Mouse (Mus musculus) heart, embryonic 10.5 days (tissue): ENCODE data around the gene Lpcat1. TPM values are rescaled to one million over a fixed set of nuclear protein-coding genes. Genes with fewer than 3 reads are reported as not detected.
A peak's percentile ranks its signal among the peaks of the same experiment; 100 is the strongest.

ENCODE experiments used
- DNase-seq: peaks from one replicate; pipeline ENCODE4 v3.0.0-alpha.2; 2017; ENCODE audit warnings: low spot score
- H3K27ac ChIP-seq: fragments of 300-500 bp; sonication (generic); 2 replicates; pipeline ENCODE4 v1.5.1; 2016; ENCODE audit warnings: mild to moderate bottlenecking
- H3K27me3 ChIP-seq: fragments of 300-500 bp; sonication (generic); 2 replicates; pipeline ENCODE4 v1.6.1; 2016; ENCODE audit warnings: mild to moderate bottlenecking; ENCODE audit not compliant: poor library complexity, insufficient read depth, severe bottlenecking
- H3K36me3 ChIP-seq: fragments of 300-500 bp; sonication (generic); 2 replicates; pipeline ENCODE4 v1.6.1; 2016; ENCODE audit warnings: mild to moderate bottlenecking, moderate library complexity
- H3K4me1 ChIP-seq: fragments of 300-500 bp; sonication (generic); 2 replicates; pipeline ENCODE4 v1.6.1; 2016; ENCODE audit warnings: mild to moderate bottlenecking
- H3K4me3 ChIP-seq: fragments of 300-500 bp; sonication (generic); 2 replicates; pipeline ENCODE4 v1.5.1; 2016; ENCODE audit warnings: mild to moderate bottlenecking, moderate library complexity
- H3K9me3 ChIP-seq: fragments of 300-500 bp; sonication (generic); 2 replicates; pipeline ENCODE4 v1.6.1; 2016; ENCODE audit warnings: mild to moderate bottlenecking, moderate library complexity
- WGBS: fragments of 180-500 bp; shearing (Covaris S2); methylation state at CpG from one replicate; pipeline ENCODE4 v1.1.7; 2016; 5-methylcytosine and 5-hydroxymethylcytosine counted together
- polyA plus RNA-seq: library from polyadenylated mRNA; unstranded; fragments of >200 nt; fragmentation: Nextera tagmentation; extraction: Ambion mirVana; gene quantifications from 2 replicates; pipeline ENCODE4 v1.2.1, GENCODE M21; 2016

Lpcat1 gene
- polyA plus RNA-seq, 1 experiment from 2014 or later: 39.6 TPM

GRCm38 (mm10) chr13:73453503-73454217 is 13.3 kb upstream of the Lpcat1 start:
- no peak overlapping the region for H3K27ac ChIP-seq
- H3K4me1 ChIP-seq: no peaks in the 10 kb centered on the region
- no peak overlapping the region for H3K4me3 ChIP-seq
- no peaks in the 10 kb centered on the region for H3K9me3 ChIP-seq
- peaks cover 4% of the 10 kb centered on the region; the same call in 1 of the 2 replicates for H3K27me3 ChIP-seq
- 71% methylated on average over 3 of the region's 3 CpGs for WGBS
- no peaks in the 10 kb centered on the region for H3K36me3 ChIP-seq
- no peak for DNase-seq

- no peak for DNase-seq
- no peaks in the 10 kb centered on the region for H3K4me1 ChIP-seq
- H3K9me3 ChIP-seq: no peaks in the 10 kb centered on the region
- H3K27ac ChIP-seq: no peak overlapping the region
- no peaks in the 10 kb centered on the region for H3K27me3 ChIP-seq
- WGBS: 72% methylated on average over 3 of the region's 3 CpGs
- no peak overlapping the region for H3K4me3 ChIP-seq
- no peaks in the 10 kb centered on the region for H3K36me3 ChIP-seq
These were observed 11.7 kb upstream of the Lpcat1 start for GRCm38 (mm10) chr13:73455328-73455727.

- no peaks in the 10 kb centered on the region for H3K9me3 ChIP-seq
- DNase-seq: no peak
- H3K4me1 ChIP-seq: no peaks in the 10 kb centered on the region
- no peaks in the 10 kb centered on the region for H3K27me3 ChIP-seq
- no peaks in the 10 kb centered on the region for H3K36me3 ChIP-seq
- H3K4me3 ChIP-seq: no peak overlapping the region
- WGBS: 82% methylated on average over 4 of the region's 4 CpGs
- H3K27ac ChIP-seq: no peak overlapping the region
These were observed 9.7 kb upstream of the Lpcat1 start for GRCm38 (mm10) chr13:73457301-73457700.

DNA sequence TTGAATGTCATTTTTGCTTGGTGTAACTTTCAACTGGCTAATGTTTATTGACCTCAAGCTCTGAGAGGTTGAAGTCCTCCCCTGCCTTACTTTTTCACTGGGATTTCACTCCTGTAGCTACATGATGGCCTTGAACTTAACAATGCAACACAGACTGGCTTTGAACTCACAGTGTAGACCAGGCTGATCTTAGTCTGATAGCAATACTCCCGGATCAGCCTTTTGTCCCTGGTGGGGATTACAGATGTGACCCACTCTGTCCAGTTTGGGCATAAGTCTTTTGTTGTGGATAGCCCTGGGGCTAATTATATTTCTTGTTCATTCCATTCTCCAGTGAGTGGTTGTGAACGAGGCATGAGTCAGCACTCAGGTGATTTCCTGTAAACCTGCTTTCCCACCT is 9.3 kb upstream of the Lpcat1 start:
- 76% methylated on average over 2 of the region's 2 CpGs for WGBS
- H3K4me1 ChIP-seq: no peaks in the 10 kb centered on the region
- H3K9me3 ChIP-seq: no peaks in the 10 kb centered on the region
- H3K27me3 ChIP-seq: no peaks in the 10 kb centered on the region
- no peak overlapping the region for H3K4me3 ChIP-seq
- no peak for DNase-seq
- H3K27ac ChIP-seq: no peak overlapping the region
- no peaks in the 10 kb centered on the region for H3K36me3 ChIP-seq

DNA sequence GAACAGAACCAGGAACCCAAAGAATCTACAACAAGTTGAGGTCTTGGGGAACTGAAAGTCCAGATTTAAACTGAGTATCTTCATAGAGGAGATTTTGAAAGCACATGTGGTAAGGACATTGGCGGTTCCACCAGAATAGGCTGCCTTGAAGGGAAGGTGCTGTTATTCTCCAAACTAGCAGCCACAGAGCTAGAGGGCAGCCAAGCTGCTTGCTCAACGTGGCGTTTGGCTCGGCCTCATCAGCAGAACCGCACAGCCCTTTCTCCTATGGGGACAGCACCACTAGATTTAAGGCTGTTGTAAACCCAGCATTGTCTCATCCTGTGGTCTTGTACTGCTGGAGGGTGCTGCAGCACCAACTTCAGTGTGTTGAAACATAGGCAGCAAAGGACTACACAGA is 8.3 kb upstream of the Lpcat1 start:
- WGBS: 65% methylated on average over 5 of the region's 5 CpGs
- H3K4me3 ChIP-seq: no peak overlapping the region

GRCm38 (mm10) chr13:73459189-73459850 is 7.7 kb upstream of the Lpcat1 start:
- DNase-seq: no peak
- Histone ChIP-seq H3K27me3 (no peaks in the 10 kb centered on the region), H3K36me3 (no peaks in the 10 kb centered on the region), H3K27ac (no peak overlapping the region), H3K9me3 (no peaks in the 10 kb centered on the region), H3K4me3 (no peak overlapping the region), H3K4me1 (no peaks in the 10 kb centered on the region)
- WGBS: 56% methylated on average over 7 of the region's 7 CpGs

More for the DNA sequence above, 8.3 kb upstream of the Lpcat1 start:
- H3K27me3 ChIP-seq: no peaks in the 10 kb centered on the region
- H3K36me3 ChIP-seq: no peaks in the 10 kb centered on the region
- no peaks in the 10 kb centered on the region for H3K4me1 ChIP-seq
- no peaks in the 10 kb centered on the region for H3K9me3 ChIP-seq
- H3K27ac ChIP-seq: no peak overlapping the region
- no peak for DNase-seq

DNA sequence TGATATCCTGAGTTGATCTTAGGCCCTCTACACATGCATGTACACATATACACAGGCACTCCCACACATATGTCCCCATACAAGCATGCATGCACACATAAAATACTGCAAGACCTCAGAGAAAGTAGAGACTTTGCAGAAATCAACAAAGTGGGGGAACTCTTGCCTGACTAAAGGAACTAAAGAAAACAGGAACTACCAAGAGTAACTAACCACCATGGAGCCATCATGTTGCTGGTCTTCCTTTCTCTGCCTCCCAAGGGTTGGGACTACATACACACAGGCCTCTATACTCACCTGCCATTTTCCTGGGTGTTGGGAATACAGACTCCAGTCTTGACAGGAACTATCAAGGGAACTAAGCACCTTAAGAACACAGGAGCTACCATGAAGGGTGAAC is 5.4 kb upstream of the Lpcat1 start:
- H3K9me3 ChIP-seq: no peaks in the 10 kb centered on the region
- DNase-seq: no peak
- no peak overlapping the region for H3K27ac ChIP-seq
- no peak overlapping the region for H3K4me3 ChIP-seq
- H3K27me3 ChIP-seq: no peaks in the 10 kb centered on the region
- no peaks in the 10 kb centered on the region for H3K36me3 ChIP-seq
- H3K4me1 ChIP-seq: no peaks in the 10 kb centered on the region

GRCm38 (mm10) chr13:73465156-73465555 is 1.8 kb upstream of the Lpcat1 start:
- H3K27ac ChIP-seq: no peak overlapping the region
- no peaks in the 10 kb centered on the region for H3K36me3 ChIP-seq
- H3K9me3 ChIP-seq: no peaks in the 10 kb centered on the region
- peaks cover 24% of the 10 kb centered on the region for H3K4me1 ChIP-seq
- 53% methylated on average over 2 of the region's 2 CpGs for WGBS
- DNase-seq: no peak
- no peak overlapping the region for H3K4me3 ChIP-seq
- H3K27me3 ChIP-seq: no peaks in the 10 kb centered on the region

DNA sequence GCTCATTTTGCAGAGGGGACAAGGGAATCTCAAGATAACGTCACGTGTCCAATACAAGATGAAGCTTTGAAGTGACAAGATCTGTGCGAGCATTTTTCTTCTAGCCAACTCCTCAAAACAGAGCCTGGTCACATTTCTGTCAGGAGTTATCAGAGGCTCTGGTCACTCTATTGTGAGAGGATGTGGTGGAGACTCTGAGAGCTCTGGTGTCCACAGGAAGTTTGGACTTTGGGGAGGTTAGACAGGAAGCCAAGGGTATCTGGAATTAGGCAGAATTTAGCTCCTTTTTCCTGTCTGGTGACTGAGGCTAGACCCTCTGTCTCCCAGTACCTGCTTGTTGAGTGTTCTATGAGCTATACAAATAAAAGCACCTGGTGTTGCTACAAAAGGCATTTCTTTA is 586 bp upstream of the Lpcat1 start:
- 62% methylated on average over 3 of the region's 3 CpGs for WGBS
- no peaks in the 10 kb centered on the region for H3K27me3 ChIP-seq
- peak overlapping the region; percentile 92 for H3K4me3 ChIP-seq
- 0 out of 2 replicates have a peak, but pooled peaks cover 5% of the 10 kb centered on the region for H3K36me3 ChIP-seq
- no peaks in the 10 kb centered on the region for H3K9me3 ChIP-seq
- H3K4me1 ChIP-seq: peaks cover 30% of the 10 kb centered on the region
- peak overlapping the region; percentile 93 for H3K27ac ChIP-seq
- DNase-seq: no peak

GRCm38 (mm10) chr13:73467421-73468237 is 632 bp downstream of the Lpcat1 start:
- Histone ChIP-seq H3K27ac (peak overlapping the region; percentile 93), H3K9me3 (no peaks in the 10 kb centered on the region), H3K4me1 (peaks cover 33% of the 10 kb centered on the region), H3K27me3 (no peaks in the 10 kb centered on the region), H3K4me3 (peak overlapping the region; percentile 92), H3K36me3 (0 out of 2 replicates have a peak, but pooled peaks cover 5% of the 10 kb centered on the region)
- DNase-seq: no peak
- under 1% methylated on average over 53 of the region's 53 CpGs for WGBS

- Histone ChIP-seq H3K36me3 (0 out of 2 replicates have a peak, but pooled peaks cover 5% of the 10 kb centered on the region), H3K4me3 (peak overlapping the region; percentile 92), H3K27me3 (no peaks in the 10 kb centered on the region), H3K4me1 (peaks cover 37% of the 10 kb centered on the region), H3K27ac (peak overlapping the region; percentile 93), H3K9me3 (no peaks in the 10 kb centered on the region)
- WGBS: 70% methylated on average over 3 of the region's 3 CpGs
- DNase-seq: no peak
These were observed 1.8 kb downstream of the Lpcat1 start for GRCm38 (mm10) chr13:73468834-73469233.

- 0 out of 2 replicates have a peak, but pooled peaks cover 7% of the 10 kb centered on the region for H3K36me3 ChIP-seq
- no peak for DNase-seq
- H3K27me3 ChIP-seq: no peaks in the 10 kb centered on the region
- no peaks in the 10 kb centered on the region for H3K9me3 ChIP-seq
- peak overlapping the region; percentile 70 for H3K27ac ChIP-seq
- WGBS: 65% methylated on average over 9 of the region's 9 CpGs
- 0 out of 2 replicates have a peak overlapping the region, but pooled peaks have one; percentile 24 for H3K4me3 ChIP-seq
- H3K4me1 ChIP-seq: peaks cover 37% of the 10 kb centered on the region
These were observed 2.4 kb downstream of the Lpcat1 start for GRCm38 (mm10) chr13:73469257-73469967.
